Mouse (Mus musculus) forebrain, embryonic 16.5 days (tissue): ENCODE measurements around the gene Etfa. TPM values are rescaled to one million over a fixed set of nuclear protein-coding genes. Genes with fewer than 3 reads are reported as not detected.

Source experiments
- ATAC-seq: fragments of 200-750 bp; cut with Nextera tagmentation; 2 replicates; pipeline ENCODE4 v1.8.0; 2017; ENCODE audit warnings: mild to moderate bottlenecking, moderate library complexity
- H3K27ac ChIP-seq: fragments of 300-500 bp; sonication (generic); 2 replicates; pipeline ENCODE4 v1.5.1; 2014; ENCODE audit warnings: low read length, control low read depth
- H3K27me3 ChIP-seq: fragments of 300-500 bp; sonication (generic); replicated peaks from 2 replicates; pipeline ENCODE4 v1.6.1; 2014; ENCODE audit warnings: low read length; ENCODE audit not compliant: control insufficient read depth, insufficient read depth
- H3K36me3 ChIP-seq: fragments of 300-500 bp; sonication (generic); 2 replicates; pipeline ENCODE4 v1.6.1; 2014; ENCODE audit not compliant: control insufficient read depth, insufficient read depth
- H3K4me1 ChIP-seq: fragments of 300-500 bp; sonication (generic); replicated peaks from 2 replicates; pipeline ENCODE4 v1.6.1; 2014; ENCODE audit warnings: low read length; ENCODE audit not compliant: control insufficient read depth, insufficient read depth
- H3K4me2 ChIP-seq: fragments of 300-500 bp; sonication (generic); 2 replicates; pipeline ENCODE4 v1.6.1; 2014; ENCODE audit warnings: mild to moderate bottlenecking, low read length, control low read depth
- H3K4me3 ChIP-seq: fragments of 300-500 bp; sonication (generic); replicated peaks from 2 replicates; pipeline ENCODE4 v1.5.1; 2014; ENCODE audit warnings: mild to moderate bottlenecking, low read length, control low read depth
- H3K9ac ChIP-seq: fragments of 300-500 bp; sonication (generic); replicated peaks from 2 replicates; pipeline ENCODE4 v1.6.1; 2014; ENCODE audit warnings: low read depth, low read length, control low read depth
- H3K9me3 ChIP-seq: fragments of 300-500 bp; sonication (generic); 2 replicates; pipeline ENCODE4 v1.6.1; 2016; ENCODE audit warnings: low read length; ENCODE audit not compliant: control insufficient read depth
- WGBS: fragments of 180-500 bp; shearing (Covaris S2); extraction: QIAGEN DNeasy Blood & Tissue Kit; methylation state at CpG from one replicate; pipeline ENCODE4 v1.1.7; 2014; 5-methylcytosine and 5-hydroxymethylcytosine counted together
- polyA plus RNA-seq: library from polyadenylated mRNA; unstranded; fragments of >200 nt; fragmentation: Nextera tagmentation; extraction: Ambion mirVana; gene quantifications from 2 replicates; pipeline ENCODE4 v1.2.1, GENCODE M21; 2015

Etfa gene
- polyA plus RNA-seq, 1 experiment from 2014 or later: 87.3 TPM

DNA sequence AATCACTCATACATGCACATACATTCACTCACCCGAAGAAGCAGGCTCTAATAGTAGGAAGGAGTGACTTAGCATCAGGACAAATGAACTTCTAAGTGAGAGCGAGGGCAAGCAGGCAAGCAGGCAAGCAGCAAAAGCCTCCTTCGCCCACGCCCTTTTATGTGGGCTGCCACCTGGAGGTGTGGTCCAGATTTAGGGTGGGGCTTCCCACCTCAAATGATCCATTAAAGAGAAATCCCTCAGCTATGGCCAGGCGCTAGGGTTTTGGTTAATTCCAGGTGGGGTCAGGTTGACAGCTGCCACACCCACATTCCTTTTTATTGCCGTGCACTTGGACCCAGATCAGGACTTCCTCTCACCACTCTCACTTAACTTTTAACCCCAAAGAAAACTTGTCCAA lies 101.6 kb downstream of the Etfa start:
- H3K4me2 ChIP-seq: no peak overlapping the region
- H3K9ac ChIP-seq: no peak overlapping the region
- no peak overlapping the region for H3K27ac ChIP-seq
- H3K27me3 ChIP-seq: no peaks in the 10 kb centered on the region
- no peak for ATAC-seq
- H3K4me3 ChIP-seq: no peak overlapping the region
- 62% methylated on average over 6 of the region's 6 CpGs for WGBS
- H3K4me1 ChIP-seq: no peaks in the 10 kb centered on the region; the same call in 1 of the 2 replicates
- no peaks in the 10 kb centered on the region for H3K9me3 ChIP-seq
- no peaks in the 10 kb centered on the region for H3K36me3 ChIP-seq

DNA sequence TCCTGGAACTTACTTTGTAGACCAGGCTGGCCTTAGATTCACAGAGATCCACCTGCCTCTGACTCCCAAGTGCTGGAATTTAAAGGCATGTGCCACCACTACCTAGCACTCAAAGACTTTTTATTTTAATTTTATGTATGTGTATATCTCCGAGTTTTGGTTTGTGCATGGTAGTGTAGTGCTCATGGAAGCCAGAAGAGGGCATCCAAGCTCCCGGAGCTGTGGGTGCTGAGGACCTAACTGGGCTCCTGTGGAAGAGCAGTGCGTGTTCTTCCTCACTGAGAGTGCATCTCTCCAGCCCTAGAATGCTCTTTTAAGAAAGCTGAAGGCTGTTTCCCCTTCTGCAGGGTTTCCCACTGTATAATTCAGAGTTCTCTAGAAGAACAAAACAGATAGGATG lies 102.2 kb downstream of the Etfa start:
- H3K4me2 ChIP-seq: no peak overlapping the region
- H3K27me3 ChIP-seq: no peaks in the 10 kb centered on the region
- no peak for ATAC-seq
- H3K4me3 ChIP-seq: no peak overlapping the region
- H3K9ac ChIP-seq: no peak overlapping the region
- no peaks in the 10 kb centered on the region; the same call in 1 of the 2 replicates for H3K4me1 ChIP-seq
- no peaks in the 10 kb centered on the region for H3K9me3 ChIP-seq
- no peaks in the 10 kb centered on the region for H3K36me3 ChIP-seq
- H3K27ac ChIP-seq: no peak overlapping the region
- WGBS: 43% methylated on average over 3 of the region's 3 CpGs

DNA sequence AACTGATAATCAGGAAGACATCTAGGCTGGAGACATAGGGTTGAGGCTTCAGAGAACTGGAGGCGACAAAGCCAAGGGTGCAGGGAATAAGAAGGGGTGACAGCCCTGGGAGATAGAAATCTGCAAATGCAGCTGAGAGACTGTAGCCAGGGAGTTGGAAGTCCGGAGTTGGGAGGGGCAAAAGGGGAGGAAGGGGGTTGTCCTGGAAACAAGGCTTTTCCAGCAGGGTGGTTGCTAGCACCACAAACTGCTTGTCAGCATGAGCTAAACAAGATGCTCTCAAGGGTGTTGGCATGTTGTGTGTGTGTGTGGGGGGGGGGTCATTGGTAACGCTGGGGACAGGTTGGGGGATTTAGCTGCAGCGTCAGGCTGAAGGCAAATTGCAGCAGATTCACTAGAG lies 103.2 kb downstream of the Etfa start:
- H3K4me2 ChIP-seq: no peak overlapping the region
- no peaks in the 10 kb centered on the region for H3K27me3 ChIP-seq
- no peak overlapping the region for H3K27ac ChIP-seq
- H3K4me3 ChIP-seq: no peak overlapping the region
- no peak overlapping the region for H3K9ac ChIP-seq
- no peaks in the 10 kb centered on the region; the same call in 1 of the 2 replicates for H3K4me1 ChIP-seq
- WGBS: 35% methylated on average over 4 of the region's 4 CpGs
- ATAC-seq: no peak
- H3K36me3 ChIP-seq: no peaks in the 10 kb centered on the region
- H3K9me3 ChIP-seq: no peaks in the 10 kb centered on the region

DNA sequence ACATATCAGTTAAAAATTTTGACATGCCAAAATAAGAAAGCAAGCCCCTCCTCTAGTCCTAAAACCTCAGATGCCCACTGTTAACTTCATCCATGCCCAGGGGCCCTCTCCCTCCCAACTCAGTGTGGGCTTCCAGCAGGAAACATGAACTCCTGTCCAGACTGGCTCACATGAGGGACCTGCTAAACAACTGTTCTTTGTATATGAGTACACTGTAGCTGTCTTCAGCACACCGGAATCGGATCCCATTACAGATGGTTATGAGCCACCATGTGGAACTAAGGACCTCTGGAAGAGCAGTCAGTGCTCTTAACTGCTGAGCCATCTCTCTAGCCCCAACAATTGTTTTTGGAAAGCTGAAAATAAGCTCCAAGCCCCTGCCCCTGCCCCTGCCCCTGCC lies 105.3 kb downstream of the Etfa start:
- H3K4me2 ChIP-seq: no peak overlapping the region
- H3K4me3 ChIP-seq: no peak overlapping the region
- no peak overlapping the region for H3K9ac ChIP-seq
- no peak for ATAC-seq
- no peaks in the 10 kb centered on the region for H3K36me3 ChIP-seq
- H3K4me1 ChIP-seq: no peaks in the 10 kb centered on the region; the same call in 1 of the 2 replicates
- no peak overlapping the region for H3K27ac ChIP-seq
- H3K27me3 ChIP-seq: no peaks in the 10 kb centered on the region
- WGBS: 76% methylated on average over 2 of the region's 2 CpGs
- no peaks in the 10 kb centered on the region for H3K9me3 ChIP-seq

DNA sequence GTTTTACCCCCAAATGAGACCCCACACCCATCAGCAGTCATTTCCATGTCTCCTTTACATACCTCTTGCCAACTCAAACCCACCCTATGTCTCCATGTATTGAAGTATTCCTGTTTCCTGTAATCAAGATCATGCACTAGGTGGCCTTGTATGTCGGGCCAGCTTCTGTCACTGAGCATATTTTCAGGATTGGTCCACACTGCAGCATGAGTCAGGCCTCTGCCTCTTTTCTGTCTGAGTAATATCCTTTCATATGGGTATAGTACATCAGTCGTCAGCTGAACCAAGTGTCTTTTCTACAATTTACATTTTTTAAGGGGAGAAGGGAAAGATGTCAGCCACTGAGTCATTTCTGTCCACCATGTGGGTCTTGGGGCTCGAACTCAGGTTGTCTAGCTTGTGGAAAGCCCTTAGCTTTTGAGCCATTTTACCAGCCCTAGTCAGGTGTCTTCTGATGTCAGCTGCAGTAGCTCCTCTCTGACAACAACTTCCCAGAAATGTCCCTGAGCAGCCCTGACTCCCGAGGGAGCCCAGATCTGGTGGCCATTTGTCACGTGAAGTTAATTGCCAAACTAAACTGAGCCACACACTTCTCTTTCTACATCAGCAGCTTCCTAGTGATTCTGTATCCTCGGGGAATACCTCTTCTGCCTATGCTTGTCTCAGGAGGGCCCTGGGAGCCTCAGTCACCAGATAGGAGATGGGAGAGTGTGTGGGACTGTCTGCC lies 106.9 kb downstream of the Etfa start:
- Histone ChIP-seq H3K27ac (no peak overlapping the region), H3K4me1 (no peaks in the 10 kb centered on the region; the same call in 1 of the 2 replicates), H3K4me3 (no peak overlapping the region), H3K9ac (no peak overlapping the region), H3K9me3 (no peaks in the 10 kb centered on the region), H3K4me2 (no peak overlapping the region), H3K36me3 (no peaks in the 10 kb centered on the region), H3K27me3 (no peaks in the 10 kb centered on the region)
- WGBS: 80% methylated on average over 6 of the region's 6 CpGs
- ATAC-seq: no peak

Other genes with a start within 250 kb of the Etfa start
- gene Nrg4, start 185.4 kb downstream of the Etfa start, polyA plus RNA-seq: 0.98 and 1.6 TPM in 2 replicates
- 2.1 and 3.0 TPM in 2 replicates for gene Tmem266, start 185.3 kb downstream of the Etfa start, polyA plus RNA-seq
- gene Isl2, start 26.4 kb upstream of the Etfa start, polyA plus RNA-seq: 0.18 and 0.37 TPM in 2 replicates